Mouse (Mus musculus): ENCODE measurements at regions not wholly inside any gene's neighbourhood (a gene's known extent, or its start where the extent isn't known, plus 50 kb on each side); places are given as distances from the start of the nearest gene placed in this dataset.

GRCm38 (mm10) chr5:148708014-148708741 is 155.6 kb upstream of the Ubl3 start:
- no peaks in the 10 kb centered on the region for H3K9me3 ChIP-seq (ENCODE audit: control insufficient read depth, low read length)
- no peak overlapping the region for H3K4me3 ChIP-seq (ENCODE audit: low read depth, low read length)
- no peaks in the 10 kb centered on the region for H3K27me3 ChIP-seq (ENCODE audit: control insufficient read depth, insufficient read depth, low read length)
- no peaks in the 10 kb centered on the region for H3K36me3 ChIP-seq (ENCODE audit: control insufficient read depth, insufficient read depth, low read length)
- H3K27ac ChIP-seq (ENCODE audit: low read depth, low read length): no peak overlapping the region
- peak; percentile 61; the same call in 1 of the 2 replicates for ATAC-seq (ENCODE audit: low read depth)
- 28% methylated on average over 11 of the region's 11 CpGs for WGBS
- no peak overlapping the region for H3K9ac ChIP-seq (replicated peaks; ENCODE audit: low read depth, low read length)
- peaks cover 11% of the 10 kb centered on the region; the same call in 1 of the 2 replicates for H3K4me1 ChIP-seq (ENCODE audit: control insufficient read depth, insufficient read depth, low read length)
- no peak overlapping the region for H3K4me2 ChIP-seq (ENCODE audit: low read depth, low read length)

- no peak for ATAC-seq (ENCODE audit: low read depth)
- Histone ChIP-seq H3K4me1 (ENCODE audit: control insufficient read depth, insufficient read depth, low read length) (peaks cover 11% of the 10 kb centered on the region; the same call in 1 of the 2 replicates), H3K4me3 (ENCODE audit: low read depth, low read length) (no peak overlapping the region), H3K9ac (replicated peaks; ENCODE audit: low read depth, low read length) (no peak overlapping the region), H3K36me3 (ENCODE audit: control insufficient read depth, insufficient read depth, low read length) (no peaks in the 10 kb centered on the region), H3K9me3 (ENCODE audit: control insufficient read depth, low read length) (no peaks in the 10 kb centered on the region), H3K4me2 (ENCODE audit: low read depth, low read length) (no peak overlapping the region), H3K27ac (ENCODE audit: low read depth, low read length) (no peak overlapping the region), H3K27me3 (ENCODE audit: control insufficient read depth, insufficient read depth, low read length) (no peaks in the 10 kb centered on the region)
- WGBS: 88% methylated on average over 12 of the region's 12 CpGs
Observed at GRCm38 (mm10) chr5:148707335-148707734, 154.7 kb upstream of the Ubl3 start.

GRCm38 (mm10) chr5:148706323-148707120 is 153.9 kb upstream of the Ubl3 start:
- H3K4me2 ChIP-seq (ENCODE audit: low read depth, low read length): no peak overlapping the region
- H3K27ac ChIP-seq (ENCODE audit: low read depth, low read length): no peak overlapping the region
- no peaks in the 10 kb centered on the region for H3K36me3 ChIP-seq (ENCODE audit: control insufficient read depth, insufficient read depth, low read length)
- H3K9ac ChIP-seq (replicated peaks; ENCODE audit: low read depth, low read length): no peak overlapping the region
- no peaks in the 10 kb centered on the region for H3K9me3 ChIP-seq (ENCODE audit: control insufficient read depth, low read length)
- 87% methylated on average over 16 of the region's 16 CpGs for WGBS
- no peak for ATAC-seq (ENCODE audit: low read depth)
- peaks cover 11% of the 10 kb centered on the region; the same call in 1 of the 2 replicates for H3K4me1 ChIP-seq (ENCODE audit: control insufficient read depth, insufficient read depth, low read length)
- no peak overlapping the region for H3K4me3 ChIP-seq (ENCODE audit: low read depth, low read length)
- H3K27me3 ChIP-seq (ENCODE audit: control insufficient read depth, insufficient read depth, low read length): no peaks in the 10 kb centered on the region

GRCm38 (mm10) chr5:148704769-148705168 is 152.2 kb upstream of the Ubl3 start:
- Histone ChIP-seq H3K27ac (ENCODE audit: low read depth, low read length) (no peak overlapping the region), H3K36me3 (ENCODE audit: control insufficient read depth, insufficient read depth, low read length) (no peaks in the 10 kb centered on the region), H3K4me1 (ENCODE audit: control insufficient read depth, insufficient read depth, low read length) (peaks cover 11% of the 10 kb centered on the region; the same call in 1 of the 2 replicates), H3K9ac (replicated peaks; ENCODE audit: low read depth, low read length) (no peak overlapping the region), H3K9me3 (ENCODE audit: control insufficient read depth, low read length) (no peaks in the 10 kb centered on the region), H3K4me2 (ENCODE audit: low read depth, low read length) (no peak overlapping the region), H3K4me3 (ENCODE audit: low read depth, low read length) (no peak overlapping the region), H3K27me3 (ENCODE audit: control insufficient read depth, insufficient read depth, low read length) (no peaks in the 10 kb centered on the region)
- ATAC-seq (ENCODE audit: low read depth): no peak
- 70% methylated on average over 5 of the region's 5 CpGs for WGBS

DNA sequence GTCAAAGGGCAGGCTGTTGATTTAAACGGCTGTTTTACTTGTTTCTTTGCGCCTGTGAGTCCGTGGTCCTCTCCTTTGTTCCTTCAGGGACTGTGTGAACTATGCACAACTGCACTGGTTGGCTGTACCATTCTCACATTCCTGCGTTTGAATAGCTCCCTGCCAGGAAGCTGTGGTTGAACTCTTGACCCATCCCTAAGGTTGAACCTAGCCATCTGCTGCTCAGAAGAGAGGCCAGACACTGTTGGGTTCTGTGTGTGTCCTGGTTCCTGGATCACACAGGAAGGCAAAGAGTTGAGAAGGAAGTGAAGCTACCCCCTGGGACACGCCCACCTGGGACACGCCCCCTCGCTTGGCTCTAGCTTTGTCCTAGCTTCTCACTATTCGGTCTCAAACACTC is 149.3 kb upstream of the Ubl3 start:
- no peaks in the 10 kb centered on the region for H3K27me3 ChIP-seq (ENCODE audit: control insufficient read depth, insufficient read depth, low read length)
- H3K4me2 ChIP-seq (ENCODE audit: low read depth, low read length): no peak overlapping the region
- no peaks in the 10 kb centered on the region for H3K9me3 ChIP-seq (ENCODE audit: control insufficient read depth, low read length)
- H3K27ac ChIP-seq (ENCODE audit: low read depth, low read length): no peak overlapping the region
- no peak overlapping the region for H3K4me3 ChIP-seq (ENCODE audit: low read depth, low read length)
- no peaks in the 10 kb centered on the region for H3K36me3 ChIP-seq (ENCODE audit: control insufficient read depth, insufficient read depth, low read length)
- H3K9ac ChIP-seq (replicated peaks; ENCODE audit: low read depth, low read length): no peak overlapping the region
- 19% methylated on average over 8 of the region's 8 CpGs for WGBS
- no peak for ATAC-seq (ENCODE audit: low read depth)
- H3K4me1 ChIP-seq (ENCODE audit: control insufficient read depth, insufficient read depth, low read length): no peaks in the 10 kb centered on the region; the same call in 1 of the 2 replicates

DNA sequence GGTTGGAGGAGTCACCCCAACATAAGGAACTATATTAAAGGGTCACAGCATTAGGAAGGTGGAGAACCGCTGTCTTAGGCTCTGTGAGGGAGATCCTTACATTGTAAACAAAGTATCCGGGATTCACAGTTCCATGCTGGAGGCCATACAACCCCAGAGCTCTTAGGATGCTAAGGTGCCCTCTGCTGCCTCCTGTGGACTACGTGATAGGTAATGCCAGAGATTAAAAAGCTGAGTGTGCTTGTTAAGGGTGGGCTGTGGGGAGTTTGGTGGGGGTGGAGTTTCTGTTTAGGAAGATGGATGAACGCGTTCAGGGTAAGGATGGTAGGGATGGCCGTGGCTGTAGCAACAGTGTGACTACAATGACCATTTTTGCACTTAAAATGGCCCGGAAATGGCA is 148.4 kb upstream of the Ubl3 start:
- Histone ChIP-seq H3K4me3 (ENCODE audit: low read depth, low read length) (no peak overlapping the region), H3K9me3 (ENCODE audit: control insufficient read depth, low read length) (no peaks in the 10 kb centered on the region), H3K4me2 (ENCODE audit: low read depth, low read length) (no peak overlapping the region), H3K27me3 (ENCODE audit: control insufficient read depth, insufficient read depth, low read length) (no peaks in the 10 kb centered on the region), H3K27ac (ENCODE audit: low read depth, low read length) (no peak overlapping the region), H3K36me3 (ENCODE audit: control insufficient read depth, insufficient read depth, low read length) (no peaks in the 10 kb centered on the region), H3K9ac (replicated peaks; ENCODE audit: low read depth, low read length) (no peak overlapping the region), H3K4me1 (ENCODE audit: control insufficient read depth, insufficient read depth, low read length) (no peaks in the 10 kb centered on the region; the same call in 1 of the 2 replicates)
- WGBS: 73% methylated on average over 7 of the region's 7 CpGs
- ATAC-seq (ENCODE audit: low read depth): no peak

- Histone ChIP-seq H3K4me1 (ENCODE audit: control insufficient read depth, insufficient read depth, low read length) (no peaks in the 10 kb centered on the region; the same call in 1 of the 2 replicates), H3K27me3 (ENCODE audit: control insufficient read depth, insufficient read depth, low read length) (no peaks in the 10 kb centered on the region), H3K9ac (replicated peaks; ENCODE audit: low read depth, low read length) (no peak overlapping the region), H3K36me3 (ENCODE audit: control insufficient read depth, insufficient read depth, low read length) (no peaks in the 10 kb centered on the region), H3K4me3 (ENCODE audit: low read depth, low read length) (no peak overlapping the region), H3K27ac (ENCODE audit: low read depth, low read length) (no peak overlapping the region), H3K9me3 (ENCODE audit: control insufficient read depth, low read length) (no peaks in the 10 kb centered on the region), H3K4me2 (ENCODE audit: low read depth, low read length) (no peak overlapping the region)
- no peak for ATAC-seq (ENCODE audit: low read depth)
- 90% methylated on average over 5 of the region's 5 CpGs for WGBS
Observed at GRCm38 (mm10) chr5:148700240-148700639, 147.7 kb upstream of the Ubl3 start.

- H3K36me3 ChIP-seq (ENCODE audit: control insufficient read depth, insufficient read depth, low read length): no peaks in the 10 kb centered on the region
- H3K9me3 ChIP-seq (ENCODE audit: control insufficient read depth, low read length): no peaks in the 10 kb centered on the region
- H3K4me2 ChIP-seq (ENCODE audit: low read depth, low read length): no peak overlapping the region
- H3K9ac ChIP-seq (replicated peaks; ENCODE audit: low read depth, low read length): no peak overlapping the region
- no peak overlapping the region for H3K4me3 ChIP-seq (ENCODE audit: low read depth, low read length)
- no peak overlapping the region for H3K27ac ChIP-seq (ENCODE audit: low read depth, low read length)
- no peaks in the 10 kb centered on the region for H3K27me3 ChIP-seq (ENCODE audit: control insufficient read depth, insufficient read depth, low read length)
- WGBS: 75% methylated on average over 22 of the region's 22 CpGs
- ATAC-seq (ENCODE audit: low read depth): no peak
- H3K4me1 ChIP-seq (ENCODE audit: control insufficient read depth, insufficient read depth, low read length): no peaks in the 10 kb centered on the region; the same call in 1 of the 2 replicates
Observed at GRCm38 (mm10) chr5:148697631-148698368, 145.2 kb upstream of the Ubl3 start.

Data from neural tube, embryonic 14.5 days (tissue).